Mouse (Mus musculus) stomach, embryonic 16.5 days (tissue): ENCODE measurements around the gene Pdss2. TPM values are rescaled to one million over a fixed set of nuclear protein-coding genes. Genes with fewer than 3 reads are reported as not detected.

ENCODE experiments used
- ATAC-seq: fragments of 200-750 bp; cut with Nextera tagmentation; 2 replicates; pipeline ENCODE4 v1.8.0; 2017; ENCODE audit warnings: moderate number of reproducible peaks, moderate TSS enrichment; ENCODE audit not compliant: insufficient read depth, low FRiP score
- H3K27ac ChIP-seq: fragments of 300-500 bp; sonication (generic); 2 replicates; pipeline ENCODE4 v1.5.1; 2014; ENCODE audit warnings: low read length
- H3K27me3 ChIP-seq: fragments of 300-500 bp; sonication (generic); 2 replicates; pipeline ENCODE4 v1.6.1; 2014; ENCODE audit warnings: low read length, control low read depth, mixed read lengths; ENCODE audit not compliant: control insufficient read depth, insufficient read depth
- H3K36me3 ChIP-seq: fragments of 300-500 bp; sonication (generic); 2 replicates; pipeline ENCODE4 v1.6.1; 2014; ENCODE audit warnings: low read length; ENCODE audit not compliant: control insufficient read depth, insufficient read depth
- H3K4me1 ChIP-seq: fragments of 300-500 bp; sonication (generic); 2 replicates; pipeline ENCODE4 v1.6.1; 2014; ENCODE audit warnings: low read length, control low read depth, mixed read lengths; ENCODE audit not compliant: control insufficient read depth, insufficient read depth
- H3K4me2 ChIP-seq: fragments of 300-500 bp; sonication (generic); 2 replicates; pipeline ENCODE4 v1.6.1; 2014; ENCODE audit warnings: low read depth, low read length, mixed read lengths
- H3K4me3 ChIP-seq: fragments of 300-500 bp; sonication (generic); replicated peaks from 2 replicates; pipeline ENCODE4 v1.5.1; 2014; ENCODE audit warnings: mild to moderate bottlenecking, low read length
- H3K9ac ChIP-seq: fragments of 300-500 bp; sonication (generic); 2 replicates; pipeline ENCODE4 v1.6.1; 2014; ENCODE audit warnings: low read length
- H3K9me3 ChIP-seq: fragments of 300-500 bp; sonication (generic); replicated peaks from 2 replicates; pipeline ENCODE4 v1.6.1; 2016; ENCODE audit warnings: low read length, control low read depth; ENCODE audit not compliant: control insufficient read depth
- WGBS: fragments of 180-500 bp; shearing (Covaris S2); extraction: QIAGEN DNeasy Blood & Tissue Kit; methylation state at CpG from one replicate; pipeline ENCODE4 v1.1.7; 2014; 5-methylcytosine and 5-hydroxymethylcytosine counted together
- polyA plus RNA-seq: library from polyadenylated mRNA; unstranded; fragments of >200 nt; fragmentation: Nextera tagmentation; extraction: Ambion mirVana; gene quantifications from 2 replicates; pipeline ENCODE4 v1.2.1, GENCODE M21; 2015

Pdss2 gene
- polyA plus RNA-seq, 1 experiment from 2014 or later, result 11.9 TPM

DNA sequence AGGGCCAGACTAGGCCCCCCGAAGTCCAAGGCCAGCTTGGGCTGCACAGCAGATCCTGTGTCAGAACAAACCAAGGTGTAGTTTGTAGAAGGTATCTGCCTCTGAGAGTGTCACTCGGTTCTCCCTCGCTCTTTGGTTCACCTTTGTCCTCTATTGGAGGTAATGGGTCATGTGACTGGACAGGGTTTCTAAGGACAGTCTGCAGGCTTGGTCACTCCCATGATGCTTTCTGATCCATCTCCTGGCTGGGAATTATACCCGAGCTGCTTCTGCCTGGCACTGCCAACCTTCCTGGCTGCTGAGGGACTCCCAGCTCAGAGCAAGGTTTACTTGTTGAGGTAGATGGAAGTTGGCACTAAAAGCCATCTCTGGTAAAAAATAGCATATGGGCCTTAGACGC is 269.6 kb downstream of the Pdss2 start:
- Histone ChIP-seq H3K4me1 (no peaks in the 10 kb centered on the region), H3K9ac (no peak overlapping the region), H3K9me3 (no peaks in the 10 kb centered on the region), H3K27me3 (no peaks in the 10 kb centered on the region), H3K27ac (no peak overlapping the region), H3K36me3 (no peaks in the 10 kb centered on the region), H3K4me3 (no peak overlapping the region), H3K4me2 (no peak overlapping the region)
- ATAC-seq, result no peak
- 78% methylated on average over 5 of the region's 5 CpGs for WGBS

DNA sequence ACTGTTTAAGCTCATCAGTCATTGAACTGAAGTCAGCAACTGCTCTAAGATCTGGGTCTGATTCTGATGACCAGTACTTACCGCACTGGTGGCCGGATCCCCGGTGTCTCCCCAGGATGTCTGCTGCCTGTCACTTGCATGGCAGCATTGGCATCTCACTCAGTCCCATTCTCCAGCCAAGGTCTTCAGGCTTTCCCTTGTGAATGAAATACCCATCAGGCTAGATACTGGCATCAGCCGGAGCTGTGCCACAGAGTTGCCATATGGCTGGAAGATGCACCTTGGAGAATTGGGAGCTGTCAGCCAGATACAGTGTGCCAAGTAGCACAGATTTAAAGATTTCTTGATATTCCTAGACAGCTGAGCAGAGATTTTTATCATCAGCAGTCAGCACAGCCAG is 281.3 kb downstream of the Pdss2 start:
- ATAC-seq, result no peak
- no peak overlapping the region for H3K27ac ChIP-seq
- WGBS, result 92% methylated on average over 4 of the region's 4 CpGs
- no peaks in the 10 kb centered on the region for H3K9me3 ChIP-seq
- no peak overlapping the region for H3K4me2 ChIP-seq
- peaks cover 12% of the 10 kb centered on the region; the same call in 1 of the 2 replicates for H3K36me3 ChIP-seq
- no peaks in the 10 kb centered on the region for H3K27me3 ChIP-seq
- H3K4me1 ChIP-seq, result no peaks in the 10 kb centered on the region
- no peak overlapping the region for H3K4me3 ChIP-seq
- H3K9ac ChIP-seq, result no peak overlapping the region

DNA sequence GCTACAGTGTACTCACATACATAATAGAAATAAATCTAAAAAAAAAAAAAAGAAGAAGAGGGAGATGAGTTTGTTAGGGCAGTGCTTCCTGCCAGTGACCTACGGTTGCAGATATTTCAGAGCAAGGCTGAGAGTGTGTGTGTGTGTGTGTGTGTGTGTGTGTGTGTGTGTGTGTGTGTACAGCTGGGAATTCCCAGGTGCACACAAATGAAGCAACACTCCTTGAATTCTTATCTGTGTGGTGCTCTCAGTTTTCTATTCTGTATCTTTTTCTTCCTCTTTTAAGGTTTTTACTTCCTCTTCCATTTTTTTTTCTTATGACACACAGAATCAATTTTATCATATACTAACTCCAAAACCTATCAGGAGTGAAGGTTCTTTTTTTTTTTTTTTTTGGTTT is 283.0 kb downstream of the Pdss2 start:
- H3K36me3 ChIP-seq, result peaks cover 3% of the 10 kb centered on the region; the same call in 1 of the 2 replicates
- no peak overlapping the region for H3K9ac ChIP-seq
- ATAC-seq, result no peak
- no peaks in the 10 kb centered on the region for H3K27me3 ChIP-seq
- no peaks in the 10 kb centered on the region for H3K9me3 ChIP-seq
- no peak overlapping the region for H3K27ac ChIP-seq
- H3K4me1 ChIP-seq, result no peaks in the 10 kb centered on the region
- no peak overlapping the region for H3K4me3 ChIP-seq
- WGBS, result 83% methylated on average over 1 of the region's 1 CpGs
- H3K4me2 ChIP-seq, result no peak overlapping the region

DNA sequence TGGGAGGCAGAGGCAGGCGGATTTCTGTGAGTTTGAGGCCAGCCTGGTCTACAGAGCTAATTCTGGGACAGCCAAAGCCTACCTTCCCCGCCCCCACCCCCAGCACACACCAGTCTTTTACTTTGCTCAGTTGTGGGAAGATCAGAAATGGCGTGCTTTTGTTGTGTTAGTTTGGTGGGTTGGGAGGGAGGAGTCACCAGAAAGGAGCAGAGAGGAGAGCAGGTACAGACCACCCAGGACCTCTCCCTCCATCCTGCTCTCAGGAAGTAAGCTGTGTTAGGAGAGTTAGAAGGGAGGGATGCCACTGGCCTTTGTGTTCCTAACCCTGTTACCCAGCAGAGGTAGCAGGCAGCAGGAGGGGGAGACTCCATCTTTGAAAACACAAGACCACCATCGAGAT is 285.8 kb downstream of the Pdss2 start:
- H3K4me2 ChIP-seq, result no peak overlapping the region
- peaks cover 11% of the 10 kb centered on the region for H3K36me3 ChIP-seq
- no peaks in the 10 kb centered on the region for H3K4me1 ChIP-seq
- ATAC-seq, result no peak
- H3K4me3 ChIP-seq, result no peak overlapping the region
- no peaks in the 10 kb centered on the region for H3K9me3 ChIP-seq
- no peak overlapping the region for H3K9ac ChIP-seq
- WGBS, result 74% methylated on average over 4 of the region's 4 CpGs
- no peaks in the 10 kb centered on the region for H3K27me3 ChIP-seq
- H3K27ac ChIP-seq, result no peak overlapping the region

DNA sequence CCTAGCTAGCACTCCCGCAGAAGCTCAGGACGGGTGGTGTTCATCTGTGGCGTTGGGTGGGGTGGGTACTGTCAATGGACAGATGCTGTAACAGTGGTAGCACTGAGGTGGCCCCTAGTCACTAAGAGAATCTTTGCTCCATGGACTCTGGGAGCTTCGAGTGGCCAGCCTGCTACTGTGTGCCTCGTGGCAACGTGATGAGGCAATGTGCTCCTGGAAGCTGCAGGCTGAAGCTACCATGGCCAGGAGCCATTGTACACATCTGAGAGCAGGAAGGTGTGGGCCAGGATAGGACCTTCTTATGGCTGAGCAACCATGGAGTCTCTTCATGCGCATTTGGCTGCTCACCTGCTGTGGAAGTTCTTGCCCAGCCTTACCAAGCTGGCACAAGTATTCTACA is 287.9 kb downstream of the Pdss2 start:
- no peak for ATAC-seq
- Histone ChIP-seq H3K9ac (no peak overlapping the region), H3K4me3 (no peak overlapping the region), H3K4me1 (no peaks in the 10 kb centered on the region), H3K27ac (no peak overlapping the region), H3K4me2 (no peak overlapping the region), H3K36me3 (peaks cover 11% of the 10 kb centered on the region), H3K9me3 (no peaks in the 10 kb centered on the region), H3K27me3 (no peaks in the 10 kb centered on the region)
- WGBS, result 90% methylated on average over 7 of the region's 7 CpGs

DNA sequence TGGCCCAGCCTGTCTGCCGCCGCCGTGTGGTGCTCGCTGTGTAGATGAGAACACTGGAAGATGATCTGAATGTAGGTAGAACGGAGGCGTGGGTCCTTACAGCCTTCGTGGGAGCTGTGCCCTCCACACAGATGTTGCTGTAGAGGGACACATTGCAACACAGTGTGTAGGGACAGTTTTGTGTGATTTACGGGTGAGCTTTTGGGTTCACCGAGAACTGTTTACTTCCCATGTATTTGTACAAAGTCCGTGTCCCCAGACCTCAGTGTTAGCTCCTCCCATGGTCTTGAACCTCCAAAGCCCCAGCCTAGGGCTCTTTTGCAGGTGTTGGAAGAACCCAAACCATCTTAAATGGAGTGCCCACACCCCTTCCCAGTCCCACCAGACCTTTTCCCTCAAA is 291.7 kb downstream of the Pdss2 start:
- no peak overlapping the region for H3K4me3 ChIP-seq
- no peak overlapping the region for H3K27ac ChIP-seq
- H3K4me2 ChIP-seq, result no peak overlapping the region
- WGBS, result 90% methylated on average over 10 of the region's 10 CpGs
- H3K9me3 ChIP-seq, result no peaks in the 10 kb centered on the region
- H3K27me3 ChIP-seq, result no peaks in the 10 kb centered on the region
- H3K4me1 ChIP-seq, result peaks cover 9% of the 10 kb centered on the region
- peaks cover 11% of the 10 kb centered on the region for H3K36me3 ChIP-seq
- no peak for ATAC-seq
- no peak overlapping the region for H3K9ac ChIP-seq

Other genes starting within 250 kb of the Pdss2 start
- gene Sobp, start 47.0 kb upstream of the Pdss2 start, polyA plus RNA-seq, result 0.67 and 1.0 TPM in 2 replicates
- gene 9030612E09Rik, start 46.8 kb upstream of the Pdss2 start, polyA plus RNA-seq, result 0.44 and 0.50 TPM in 2 replicates